Mouse (Mus musculus) E14TG2a.4 (cell line): ENCODE results near the gene Itga6.

Experiments
- CTCF ChIP-seq: conservative IDR thresholded peaks from 2 replicates; pipeline ENCODE4 v1.5.1; 2014; ENCODE audit warnings: low read length
- NANOG ChIP-seq: IDR thresholded peaks from 2 replicates; pipeline ENCODE4 v1.6.1; 2014; ENCODE audit warnings: borderline replicate concordance, low read length, mixed read lengths
- POU5F1 ChIP-seq: IDR thresholded peaks from 2 replicates; pipeline ENCODE4 v1.6.1; 2014; ENCODE audit warnings: low read length, borderline replicate concordance

- TF ChIP-seq CTCF (peak; percentile 20), POU5F1 (no peak), NANOG (no peak)
Measured at GRCm38 (mm10) chr2:71761081-71761480, 15.7 kb downstream of the Itga6 start.
